Comparison of ENCODE assay signal across 9 mouse cellular contexts in genomic region chr5:25654578-25654987, GRCm38 (mm10). TPM values are rescaled to one million over a fixed set of nuclear protein-coding genes. Genes with fewer than 3 reads are reported as not detected.
A peak's percentile ranks its signal among the peaks of the same experiment; 100 is the strongest.
DNase-seq lines count a peak whose midpoint lies in the region; ATAC-seq and TF ChIP-seq lines count a peak whose summit lies in the region.
"Had no signal": no experiment of that assay in that cellular context is flagged by ENCODE, and none has a peak within 500 bp of the region (broad histone marks: within the 10 kb centered on the region; RNA-seq: fewer than 3 reads in every experiment).

No protein-coding gene starts in this region.

- no peaks in the 10 kb centered on the region for H3K9me3 ChIP-seq in heart, embryonic 13.5 days
- H3K9me3 ChIP-seq in heart, postnatal 0 days (replicated peaks; ENCODE audit: control insufficient read depth, low read length), result no peaks in the 10 kb centered on the region
- no peaks in the 10 kb centered on the region for H3K9me3 ChIP-seq in midbrain, embryonic 11.5 days (ENCODE audit: control insufficient read depth, low read length)

- DNase-seq in heart, adult 8-10 months (ENCODE audit: low spot score), result no peak
- DNase-seq in ZHBTc4 (ENCODE audit: low read depth, low spot score) (peak; percentile 26), MN1 (ENCODE audit: low spot score) (no peak)
- DNase-seq in heart, postnatal 0 days (ENCODE audit: low spot score), result no peak
- DNase-seq in midbrain, embryonic 11.5 days (ENCODE audit: low spot score, missing footprints), result peak; percentile 92
- no peak for DNase-seq in thymus, adult 18-20 months

- H3K36me3 ChIP-seq in heart, embryonic 13.5 days, result no peaks in the 10 kb centered on the region
- no peaks in the 10 kb centered on the region for H3K36me3 ChIP-seq in heart, postnatal 0 days (replicated peaks; ENCODE audit: control insufficient read depth, insufficient read depth, low read length)
- no peaks in the 10 kb centered on the region for H3K36me3 ChIP-seq in midbrain, embryonic 11.5 days (ENCODE audit: control insufficient read depth, insufficient read depth, low read length)

- peaks cover 17% of the 10 kb centered on the region for H3K4me1 ChIP-seq in heart, embryonic 13.5 days
- no peaks in the 10 kb centered on the region for H3K4me1 ChIP-seq in heart, postnatal 0 days (ENCODE audit: control insufficient read depth, insufficient read depth)
- H3K4me1 ChIP-seq in midbrain, embryonic 11.5 days (ENCODE audit: control insufficient read depth, insufficient read depth, low read length), result peaks cover 6% of the 10 kb centered on the region

- 4% methylated on average over 14 of the region's 14 CpGs for WGBS in heart, embryonic 13.5 days
- 7% methylated on average over 14 of the region's 14 CpGs for WGBS in heart, postnatal 0 days
- WGBS in midbrain, embryonic 11.5 days, result 3% methylated on average over 14 of the region's 14 CpGs

- 0 out of 2 replicates have a peak, but pooled peaks cover 3% of the 10 kb centered on the region for H3K27me3 ChIP-seq in heart, embryonic 13.5 days (replicated peaks)
- no peaks in the 10 kb centered on the region for H3K27me3 ChIP-seq in heart, postnatal 0 days (ENCODE audit: control insufficient read depth, insufficient read depth, low read length)
- H3K27me3 ChIP-seq in midbrain, embryonic 11.5 days (ENCODE audit: control insufficient read depth, insufficient read depth, low read length), result no peaks in the 10 kb centered on the region

- no peak for TF ChIP-seq CTCF in heart, postnatal 0 days (IDR thresholded peaks at IDR 0.05; ENCODE audit: low read depth)

- H3K4me3 ChIP-seq in heart, embryonic 13.5 days, result peak overlapping the region; percentile 42
- peak overlapping the region; percentile 9; the same call in 1 of the 2 replicates for H3K4me3 ChIP-seq in heart, postnatal 0 days (ENCODE audit: low read depth, low read length)
- H3K4me3 ChIP-seq in midbrain, embryonic 11.5 days (ENCODE audit: low read depth, low read length), result 0 out of 2 replicates have a peak overlapping the region, but pooled peaks have one; percentile 2

- no peak for ATAC-seq in heart, embryonic 13.5 days (ENCODE audit: extremely low read depth, insufficient number of reproducible peaks, low FRiP score, low TSS enrichment)
- no peak for ATAC-seq in heart, postnatal 0 days (ENCODE audit: insufficient read depth, low read depth)
- peak; percentile 59 for ATAC-seq in midbrain, embryonic 11.5 days (ENCODE audit: low FRiP score)
- no peak for ATAC-seq in erythroid progenitor cell, adult 5-6 weeks (replicated peaks; ENCODE audit: low FRiP score, poor library complexity, severe bottlenecking)

- no peak for TF ChIP-seq EP300 in heart, postnatal 0 days (IDR thresholded peaks at IDR 0.05; ENCODE audit: low read depth)

- H3K9ac ChIP-seq in heart, embryonic 13.5 days, result peak overlapping the region; percentile 76
- peak overlapping the region; percentile 2; the same call in 1 of the 2 replicates for H3K9ac ChIP-seq in heart, postnatal 0 days (replicated peaks; ENCODE audit: low read depth, low read length)
- H3K9ac ChIP-seq in midbrain, embryonic 11.5 days (ENCODE audit: low read length), result peak overlapping the region; percentile 53
- H3K9ac ChIP-seq: liver, embryonic 14.5 days had no signal

- peak overlapping the region; percentile 72 for H3K4me2 ChIP-seq in heart, embryonic 13.5 days
- peak overlapping the region; percentile 43 for H3K4me2 ChIP-seq in heart, postnatal 0 days (ENCODE audit: low read depth, low read length)
- peak overlapping the region; percentile 39 for H3K4me2 ChIP-seq in midbrain, embryonic 11.5 days

- no peak overlapping the region for H3K27ac ChIP-seq in heart, embryonic 13.5 days (replicated peaks)
- no peak overlapping the region for H3K27ac ChIP-seq in heart, postnatal 0 days (ENCODE audit: low read depth)
- H3K27ac ChIP-seq in midbrain, embryonic 11.5 days (ENCODE audit: low read depth, low read length), result no peak overlapping the region
- H3K27ac ChIP-seq: liver, embryonic 14.5 days had no signal

RNA-seq across cellular contexts. Expression of gene Xrcc2, which starts 51.0 kb away (rescaled TPM):
- polyA plus RNA-seq in heart, embryonic 13.5 days (2015; fragmentation: Nextera tagmentation; extraction: Ambion mirVana), result 8.2 and 8.4 TPM in 2 replicates
- 1 to 10 TPM; 4.8 to 6.3 (median 5.8) TPM for total RNA-seq in heart, adult 8-10 months (2022)
- 7.3 and 29.1 TPM in 2 replicates for total RNA-seq in heart, postnatal 0 days (2014; rRNA removed; ENCODE audit: low replicate concordance)
- 3.0 and 3.3 TPM in 2 replicates for polyA plus RNA-seq in heart, postnatal 0 days (2015; fragmentation: Nextera tagmentation; extraction: Ambion mirVana)
- polyA plus RNA-seq in midbrain, embryonic 11.5 days (2014; fragmentation: Nextera tagmentation; extraction: Ambion mirVana), result 9.7 and 10.2 TPM in 2 replicates
- 4.6 and 18.0 TPM in 2 replicates for total RNA-seq in erythroid progenitor cell, adult 5-6 weeks (2015; ENCODE audit: low replicate concordance)
- total RNA-seq in erythroid progenitor cell, adult 5-6 weeks (2017; ENCODE audit: low replicate concordance), result 6.9 and 13.6 TPM in 2 replicates

Comparison
In these comparisons a context has a peak if more than half of its experiments do, and no peak if none do; other contexts are left out.
1. H3K9ac ChIP-seq: peak in every context shown above with its lines; median percentile 76 in heart, embryonic 13.5 days; 53 in midbrain, embryonic 11.5 days; 2 in heart, postnatal 0 days.
2. DNase-seq: peak in ZHBTc4 (single experiment) and midbrain, embryonic 11.5 days (single experiment); none in heart, adult 8-10 months (single experiment), heart, postnatal 0 days (single experiment), MN1 (single experiment) and thymus, adult 18-20 months (0 of 2).
3. Peak in every context shown above with its lines, with median percentiles within 50 percentile points of each other: H3K4me2 ChIP-seq and H3K4me3 ChIP-seq.